Mouse (Mus musculus) left cerebral cortex, postnatal 14 days (tissue): ENCODE data around the gene Gm20388. TPM values are rescaled to one million over a fixed set of nuclear protein-coding genes. Genes with fewer than 3 reads are reported as not detected.
A peak's percentile ranks its signal among the peaks of the same experiment; 100 is the strongest.

Experiments
- DNase-seq, 2 experiments: peaks; one replicate each; pipeline ENCODE4 v3.0.0; 2021 to 2022; ENCODE audit warnings: low spot score in 2 of 2, mixed read lengths in 1 of 2
- intact Hi-C: fragments of 180-260 bp; cut with DNase I; formaldehyde crosslinking; loops from one replicate; pipeline ENCODE4 v1.15.1; 2025
- total RNA-seq, 2 experiments: library from RNA; stranded (reverse); gene quantifications; 2 replicates each; pipeline ENCODE4 v1.2.3; 2021

The Gm20388 gene
- total RNA-seq, 2 experiments from 2014 or later = 2.8 to 7.3 TPM

GRCm38 (mm10) chr8:120549321-120549921 lies 638.8 kb downstream of the Gm20388 start:
- DNase-seq = peak; percentile 55 to 63
- intact Hi-C loops = no loop called here

GRCm38 (mm10) chr8:120549922-120550321 lies 639.3 kb downstream of the Gm20388 start:
- intact Hi-C loops = no loop called here
- no peak for DNase-seq

- no peak for DNase-seq
- intact Hi-C loops = no loop called here
Observed at GRCm38 (mm10) chr8:120550430-120550829, 639.8 kb downstream of the Gm20388 start.

- intact Hi-C loops = no loop called here
- peak in 1 of 2 experiments; percentile 49 for DNase-seq
Observed at GRCm38 (mm10) chr8:120550937-120551676, 640.5 kb downstream of the Gm20388 start.

- DNase-seq = no peak
- intact Hi-C loops = no loop called here
Observed at GRCm38 (mm10) chr8:120551677-120551980, 641.0 kb downstream of the Gm20388 start.

GRCm38 (mm10) chr8:120552509-120552908 lies 641.9 kb downstream of the Gm20388 start:
- DNase-seq = no peak
- intact Hi-C loops = no loop called here

- intact Hi-C loops = no loop called here
- no peak for DNase-seq
Observed at GRCm38 (mm10) chr8:120553441-120554123, 642.9 kb downstream of the Gm20388 start.

GRCm38 (mm10) chr8:120554466-120555039 lies 643.9 kb downstream of the Gm20388 start:
- no peak for DNase-seq
- intact Hi-C loops = no loop called here

GRCm38 (mm10) chr8:120556198-120556892 lies 645.7 kb downstream of the Gm20388 start:
- intact Hi-C loops = no loop called here
- no peak for DNase-seq

- DNase-seq = peak; percentile 70 to 72
- intact Hi-C loops = no loop called here
Observed at GRCm38 (mm10) chr8:120557170-120557965, 646.7 kb downstream of the Gm20388 start.

GRCm38 (mm10) chr8:120558162-120558561 lies 647.5 kb downstream of the Gm20388 start:
- no peak for DNase-seq

GRCm38 (mm10) chr8:120559654-120560053 lies 649.0 kb downstream of the Gm20388 start:
- intact Hi-C loops = no loop called here
- DNase-seq = peak in 1 of 2 experiments; percentile 52

More at GRCm38 (mm10) chr8:120558162-120558561, 647.5 kb downstream of the Gm20388 start:
- intact Hi-C loops = no loop called here

- no peak for DNase-seq
- intact Hi-C loops = no loop called here
Observed at GRCm38 (mm10) chr8:120560535-120560934, 649.9 kb downstream of the Gm20388 start.

GRCm38 (mm10) chr8:120561539-120562435 lies 651.1 kb downstream of the Gm20388 start:
- peak; percentile 56 to 69 for DNase-seq
- intact Hi-C loops = no loop called here

GRCm38 (mm10) chr8:120562680-120563347 lies 652.2 kb downstream of the Gm20388 start:
- no peak for DNase-seq
- intact Hi-C loops = no loop called here

- intact Hi-C loops = no loop called here
- no peak for DNase-seq
Observed at GRCm38 (mm10) chr8:120563348-120563724, 652.7 kb downstream of the Gm20388 start.
